Mouse (Mus musculus): Measurements from ENCODE around the gene 4922502D21Rik. TPM values are rescaled to one million over a fixed set of nuclear protein-coding genes. Genes with fewer than 3 reads are reported as not detected.
A peak's percentile ranks its signal among the peaks of the same experiment; 100 is the strongest.
"Not testable (repeated sequence)": the region's sequence is repeated elsewhere in the genome, so short reads cannot be mapped to it uniquely, and the experiment has no call there.

4922502D21Rik gene
- polyA plus RNA-seq, 1 experiment from 2014 or later, result not detected

GRCm38 (mm10) chr6:129351091-129351490 lies 19.5 kb upstream of the 4922502D21Rik start:
- Histone ChIP-seq H3K27ac (ENCODE audit: low read depth, low read length) (no peak overlapping the region), H3K9me3 (ENCODE audit: control insufficient read depth, low read length) (peaks cover 3% of the 10 kb centered on the region; the same call in 1 of the 2 replicates), H3K9ac (ENCODE audit: low read depth, low read length) (no peak overlapping the region), H3K27me3 (replicated peaks; ENCODE audit: control insufficient read depth, insufficient read depth, low read length) (no peaks in the 10 kb centered on the region), H3K4me3 (ENCODE audit: low read depth, low read length) (no peak overlapping the region), H3K4me2 (no peak overlapping the region), H3K4me1 (replicated peaks; ENCODE audit: control insufficient read depth, insufficient read depth, low read length) (no peaks in the 10 kb centered on the region; the same call in 1 of the 2 replicates), H3K36me3 (ENCODE audit: control insufficient read depth, insufficient read depth, low read length) (no peaks in the 10 kb centered on the region)
- no peak for DNase-seq (ENCODE audit: low spot score)
- no peak for ATAC-seq (replicated peaks; ENCODE audit: low FRiP score)
- 80% methylated on average over 3 of the region's 3 CpGs for WGBS

- no peaks in the 10 kb centered on the region; the same call in 1 of the 2 replicates for H3K4me1 ChIP-seq (replicated peaks; ENCODE audit: control insufficient read depth, insufficient read depth, low read length)
- DNase-seq (ENCODE audit: low spot score) (no peak), ATAC-seq (replicated peaks; ENCODE audit: low FRiP score) (peak; percentile 47)
- H3K4me3 ChIP-seq (ENCODE audit: low read depth, low read length), result no peak overlapping the region
- H3K27me3 ChIP-seq (replicated peaks; ENCODE audit: control insufficient read depth, insufficient read depth, low read length), result no peaks in the 10 kb centered on the region
- no peak overlapping the region for H3K27ac ChIP-seq (ENCODE audit: low read depth, low read length)
- WGBS, result 39% methylated on average over 4 of the region's 4 CpGs
- no peaks in the 10 kb centered on the region for H3K36me3 ChIP-seq (ENCODE audit: control insufficient read depth, insufficient read depth, low read length)
- H3K9me3 ChIP-seq (ENCODE audit: control insufficient read depth, low read length), result peaks cover 3% of the 10 kb centered on the region; the same call in 1 of the 2 replicates
- H3K4me2 ChIP-seq, result no peak overlapping the region
- H3K9ac ChIP-seq (ENCODE audit: low read depth, low read length), result no peak overlapping the region
Measured at GRCm38 (mm10) chr6:129349524-129350352, 18.1 kb upstream of the 4922502D21Rik start.

- no peak for DNase-seq (ENCODE audit: low spot score)
- Histone ChIP-seq H3K27ac (ENCODE audit: low read depth, low read length) (no peak overlapping the region), H3K27me3 (replicated peaks; ENCODE audit: control insufficient read depth, insufficient read depth, low read length) (no peaks in the 10 kb centered on the region), H3K9ac (ENCODE audit: low read depth, low read length) (no peak overlapping the region), H3K4me1 (replicated peaks; ENCODE audit: control insufficient read depth, insufficient read depth, low read length) (no peaks in the 10 kb centered on the region; the same call in 1 of the 2 replicates), H3K9me3 (ENCODE audit: control insufficient read depth, low read length) (peaks cover 3% of the 10 kb centered on the region; the same call in 1 of the 2 replicates), H3K36me3 (ENCODE audit: control insufficient read depth, insufficient read depth, low read length) (no peaks in the 10 kb centered on the region), H3K4me3 (ENCODE audit: low read depth, low read length) (no peak overlapping the region), H3K4me2 (no peak overlapping the region)
- WGBS, result 58% methylated on average over 3 of the region's 3 CpGs
- ATAC-seq (replicated peaks; ENCODE audit: low FRiP score), result no peak
Measured at GRCm38 (mm10) chr6:129344408-129344807, 12.8 kb upstream of the 4922502D21Rik start.

GRCm38 (mm10) chr6:129342391-129342790 lies 10.8 kb upstream of the 4922502D21Rik start, which contains the start of gene Clec12a:
Gene Clec12a (plus strand): TSS chr6:129342691.
- 68% methylated on average over 4 of the region's 4 CpGs for WGBS
- not testable (repeated sequence) for H3K27me3 ChIP-seq (replicated peaks; ENCODE audit: control insufficient read depth, insufficient read depth, low read length); ATAC-seq (replicated peaks; ENCODE audit: low FRiP score); H3K9me3 ChIP-seq (ENCODE audit: control insufficient read depth, low read length); H3K27ac ChIP-seq (ENCODE audit: low read depth, low read length); H3K4me3 ChIP-seq (ENCODE audit: low read depth, low read length); H3K4me2 ChIP-seq; DNase-seq (ENCODE audit: low spot score); H3K36me3 ChIP-seq (ENCODE audit: control insufficient read depth, insufficient read depth, low read length); H3K4me1 ChIP-seq (replicated peaks; ENCODE audit: control insufficient read depth, insufficient read depth, low read length); H3K9ac ChIP-seq (ENCODE audit: low read depth, low read length)

- H3K4me2 ChIP-seq, result no peak overlapping the region
- DNase-seq (ENCODE audit: low spot score) (no peak), ATAC-seq (replicated peaks; ENCODE audit: low FRiP score) (no peak)
- WGBS, result 64% methylated on average over 1 of the region's 1 CpGs
- no peak overlapping the region for H3K4me3 ChIP-seq (ENCODE audit: low read depth, low read length)
- no peaks in the 10 kb centered on the region for H3K27me3 ChIP-seq (replicated peaks; ENCODE audit: control insufficient read depth, insufficient read depth, low read length)
- no peaks in the 10 kb centered on the region for H3K9me3 ChIP-seq (ENCODE audit: control insufficient read depth, low read length)
- H3K27ac ChIP-seq (ENCODE audit: low read depth, low read length), result no peak overlapping the region
- H3K36me3 ChIP-seq (ENCODE audit: control insufficient read depth, insufficient read depth, low read length), result no peaks in the 10 kb centered on the region
- H3K9ac ChIP-seq (ENCODE audit: low read depth, low read length), result no peak overlapping the region
- no peaks in the 10 kb centered on the region for H3K4me1 ChIP-seq (replicated peaks; ENCODE audit: control insufficient read depth, insufficient read depth, low read length)
Measured at GRCm38 (mm10) chr6:129337751-129338150, 6.2 kb upstream of the 4922502D21Rik start.

GRCm38 (mm10) chr6:129333674-129334078 lies 2.1 kb upstream of the 4922502D21Rik start:
- Histone ChIP-seq H3K27ac (ENCODE audit: low read depth, low read length) (no peak overlapping the region), H3K4me3 (ENCODE audit: low read depth, low read length) (no peak overlapping the region), H3K36me3 (ENCODE audit: control insufficient read depth, insufficient read depth, low read length) (no peaks in the 10 kb centered on the region), H3K4me2 (no peak overlapping the region), H3K9me3 (ENCODE audit: control insufficient read depth, low read length) (no peaks in the 10 kb centered on the region), H3K4me1 (replicated peaks; ENCODE audit: control insufficient read depth, insufficient read depth, low read length) (no peaks in the 10 kb centered on the region), H3K9ac (ENCODE audit: low read depth, low read length) (no peak overlapping the region), H3K27me3 (replicated peaks; ENCODE audit: control insufficient read depth, insufficient read depth, low read length) (no peaks in the 10 kb centered on the region)
- ATAC-seq (replicated peaks; ENCODE audit: low FRiP score) (peak; percentile 81), DNase-seq (ENCODE audit: low spot score) (no peak)
- 19% methylated on average over 11 of the region's 11 CpGs for WGBS

GRCm38 (mm10) chr6:129326568-129327150 lies 4.9 kb downstream of the 4922502D21Rik start:
- Histone ChIP-seq H3K9me3 (ENCODE audit: control insufficient read depth, low read length) (no peaks in the 10 kb centered on the region), H3K4me2 (no peak overlapping the region), H3K36me3 (ENCODE audit: control insufficient read depth, insufficient read depth, low read length) (no peaks in the 10 kb centered on the region), H3K27ac (ENCODE audit: low read depth, low read length) (no peak overlapping the region), H3K27me3 (replicated peaks; ENCODE audit: control insufficient read depth, insufficient read depth, low read length) (no peaks in the 10 kb centered on the region), H3K4me3 (ENCODE audit: low read depth, low read length) (no peak overlapping the region), H3K9ac (ENCODE audit: low read depth, low read length) (no peak overlapping the region), H3K4me1 (replicated peaks; ENCODE audit: control insufficient read depth, insufficient read depth, low read length) (no peaks in the 10 kb centered on the region)
- ATAC-seq (replicated peaks; ENCODE audit: low FRiP score) (no peak), DNase-seq (ENCODE audit: low spot score) (no peak)
- WGBS, result 74% methylated on average over 13 of the region's 13 CpGs

- no peak for DNase-seq (ENCODE audit: low spot score)
- H3K4me1 ChIP-seq (replicated peaks; ENCODE audit: control insufficient read depth, insufficient read depth, low read length), result no peaks in the 10 kb centered on the region
Measured at GRCm38 (mm10) chr6:129326016-129326415, 5.6 kb downstream of the 4922502D21Rik start.

More at GRCm38 (mm10) chr6:129326016-129326415, 5.6 kb downstream of the 4922502D21Rik start:
- H3K4me2 ChIP-seq, result no peak overlapping the region
- H3K27me3 ChIP-seq (replicated peaks; ENCODE audit: control insufficient read depth, insufficient read depth, low read length), result no peaks in the 10 kb centered on the region
- H3K36me3 ChIP-seq (ENCODE audit: control insufficient read depth, insufficient read depth, low read length), result no peaks in the 10 kb centered on the region
- H3K4me3 ChIP-seq (ENCODE audit: low read depth, low read length), result no peak overlapping the region
- H3K27ac ChIP-seq (ENCODE audit: low read depth, low read length), result no peak overlapping the region
- ATAC-seq (replicated peaks; ENCODE audit: low FRiP score), result no peak
- 45% methylated on average over 1 of the region's 1 CpGs for WGBS
- H3K9ac ChIP-seq (ENCODE audit: low read depth, low read length), result no peak overlapping the region
- no peaks in the 10 kb centered on the region for H3K9me3 ChIP-seq (ENCODE audit: control insufficient read depth, low read length)

All from liver, embryonic 11.5 days (tissue).